Mouse (Mus musculus): ENCODE results near the gene C1qc.
A peak's percentile ranks its signal among the peaks of the same experiment; 100 is the strongest.

C1qc gene

DNA sequence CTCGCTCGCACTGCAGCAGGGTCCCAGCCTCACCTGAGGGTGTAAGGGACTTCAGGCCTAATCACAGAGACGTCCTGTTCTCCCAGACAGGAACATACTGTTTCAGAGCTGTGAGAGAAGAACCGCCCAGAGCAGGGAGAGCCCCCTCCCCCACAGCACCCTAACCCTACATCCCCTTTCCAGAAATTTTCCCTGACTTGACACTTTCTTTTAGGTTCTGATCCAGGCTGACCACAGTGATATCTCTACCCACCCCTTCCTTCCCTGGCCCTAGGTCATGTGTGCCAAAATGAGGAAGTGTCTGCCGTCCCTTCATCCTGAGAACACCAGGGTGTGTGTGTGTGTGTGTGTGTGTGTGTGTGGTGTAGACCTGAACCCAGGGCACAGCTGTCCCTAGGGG lies at the start of gene C1qc:
TSS of gene C1qc (minus strand) at position 255 of the 400 bp plus-strand sequence.
- DNase-seq (ENCODE audit: low read depth, low spot score) = no peak

DNA sequence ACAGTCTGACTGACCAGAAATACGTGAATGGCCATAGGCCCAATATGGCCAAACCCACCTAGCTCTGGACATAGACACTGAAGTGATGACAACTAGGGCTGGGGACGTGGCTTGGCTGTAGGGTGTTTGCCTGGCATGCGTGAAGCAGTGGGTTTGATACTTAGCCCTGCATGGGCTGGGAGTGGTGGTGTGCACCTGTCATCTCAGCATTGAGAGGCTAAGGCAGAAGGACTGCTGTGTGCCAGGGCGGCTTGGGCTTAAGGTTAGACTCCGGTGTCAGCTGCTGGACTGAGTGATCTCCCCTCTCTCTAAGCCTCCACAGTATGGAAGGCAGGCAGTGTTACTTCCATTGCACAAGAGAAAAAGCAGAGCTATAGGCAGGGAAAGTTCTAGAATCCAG lies 45.1 kb upstream of the C1qc start:
- DNase-seq (ENCODE audit: low read depth, low spot score) = no peak

DNA sequence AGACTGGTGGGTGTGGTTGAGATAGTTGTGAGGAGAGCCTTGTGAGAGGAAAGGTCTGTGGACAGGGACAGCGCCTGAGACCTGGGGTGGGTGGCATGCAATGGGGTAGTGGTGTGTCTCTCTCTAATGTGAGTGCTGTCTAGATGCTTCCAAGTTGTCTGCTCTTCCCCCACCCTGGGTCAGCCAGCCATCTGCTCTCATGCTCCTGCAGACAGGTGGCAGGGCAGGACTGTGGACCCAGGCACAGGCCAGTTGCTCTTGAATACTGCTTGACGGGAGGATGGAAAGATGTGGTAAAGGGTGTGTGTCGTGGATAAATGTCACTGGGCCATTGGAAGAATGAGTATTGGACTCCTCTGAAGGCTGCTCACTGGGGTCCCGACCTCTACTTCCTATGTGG lies 44.5 kb upstream of the C1qc start:
- DNase-seq (ENCODE audit: low read depth, low spot score) = no peak

DNA sequence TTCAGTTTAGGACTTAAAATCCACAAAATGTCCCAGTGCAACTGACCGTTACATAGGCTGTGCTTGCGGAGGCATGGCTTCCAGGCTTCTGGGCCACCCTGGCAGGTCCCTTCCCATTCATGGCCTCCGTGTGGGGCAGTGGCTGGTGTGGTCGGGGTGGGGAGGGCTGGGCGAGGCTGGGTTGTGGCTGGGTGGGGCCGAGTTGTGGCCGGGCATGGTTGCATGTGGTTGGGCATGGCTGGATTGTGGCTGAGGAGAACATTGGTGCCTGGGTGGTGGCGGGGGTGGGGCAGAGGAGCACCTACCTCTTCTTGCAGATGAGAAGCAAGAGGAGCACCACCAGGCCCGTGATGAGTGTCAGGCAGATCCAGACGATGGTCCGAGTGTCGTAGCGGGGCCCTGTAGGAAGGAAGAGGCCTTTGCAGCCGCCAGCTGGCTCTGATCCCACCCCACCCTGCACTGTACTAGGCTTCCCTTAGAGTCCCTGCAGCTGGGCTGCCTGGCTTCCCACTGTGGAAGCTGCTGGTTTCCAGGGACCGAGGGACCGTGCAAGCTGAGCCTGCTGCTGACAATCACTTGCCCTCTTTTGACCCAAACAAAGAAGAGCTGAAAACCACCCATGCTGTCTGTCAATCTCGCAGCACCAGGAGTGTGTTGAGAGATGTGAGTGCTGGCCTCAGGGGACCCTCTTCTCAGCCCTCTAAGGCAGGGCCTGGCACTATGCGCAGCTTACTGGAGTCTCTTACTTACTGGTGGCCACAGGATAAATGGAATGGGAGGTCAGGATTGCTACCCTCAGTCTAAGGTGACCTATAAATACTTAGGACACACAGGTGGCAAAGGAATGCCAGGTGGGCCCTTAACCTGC lies 42.1 kb upstream of the C1qc start:
- DNase-seq (ENCODE audit: low read depth, low spot score) = no peak

DNA sequence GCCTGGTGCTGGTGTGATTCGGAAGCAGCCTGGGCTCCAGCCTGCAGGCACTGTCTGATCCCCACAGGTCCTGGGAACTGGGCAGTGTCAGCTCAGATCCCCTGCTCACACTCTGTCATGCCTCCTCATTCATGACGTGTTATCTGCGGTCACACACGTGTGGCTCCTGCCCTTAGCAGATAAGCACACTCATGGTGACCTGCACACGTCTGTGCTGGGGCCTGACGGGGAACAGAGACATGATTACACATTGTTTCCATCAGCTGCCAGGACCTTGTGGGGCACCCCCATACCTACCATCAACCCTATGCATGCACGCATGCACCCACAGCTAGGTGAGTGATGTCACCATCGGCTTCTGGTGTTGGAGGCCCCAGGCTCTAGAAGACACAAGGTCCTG lies 37.6 kb upstream of the C1qc start:
- DNase-seq (ENCODE audit: low read depth, low spot score) = no peak

DNA sequence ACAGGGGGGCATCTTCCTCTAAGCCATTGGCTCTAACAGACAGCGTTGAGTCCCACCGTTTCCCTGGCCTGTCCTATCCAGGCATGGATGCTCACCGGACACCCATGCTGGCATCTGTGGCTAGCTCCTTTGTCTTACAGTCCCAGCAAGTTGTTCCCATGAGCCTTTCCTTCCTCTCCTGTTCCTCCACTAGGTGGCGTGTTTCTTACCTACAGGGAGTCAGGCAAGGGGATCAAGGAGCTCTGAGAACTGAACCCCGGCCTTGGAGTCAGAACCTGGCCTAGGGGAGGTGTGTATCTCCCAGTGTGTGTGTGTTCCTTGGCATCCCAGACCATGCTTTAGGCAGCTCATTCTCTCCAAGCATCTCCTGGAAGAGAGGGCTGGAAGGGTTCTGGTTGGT lies 36.1 kb upstream of the C1qc start:
- DNase-seq (ENCODE audit: low read depth, low spot score) = no peak

DNA sequence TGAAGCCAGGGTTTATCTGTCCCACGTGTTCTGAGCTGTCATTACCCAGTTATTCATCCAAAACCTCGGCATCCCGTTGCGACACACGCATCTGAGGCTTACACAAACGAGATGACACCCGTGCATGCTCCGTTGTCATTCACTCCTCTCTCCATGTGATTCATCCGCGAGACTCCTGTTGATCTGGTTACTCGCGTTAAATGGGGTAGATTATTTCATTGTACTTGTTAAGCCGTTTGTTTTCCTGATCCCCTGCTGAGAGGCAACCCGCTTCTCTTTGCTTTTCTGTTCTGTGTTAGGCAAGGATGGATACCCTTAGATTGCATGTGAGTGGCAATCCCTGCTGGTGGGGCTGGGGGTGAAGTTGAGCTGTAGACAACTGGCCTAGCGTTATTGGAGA lies 32.9 kb upstream of the C1qc start:
- no peak for DNase-seq (ENCODE audit: low read depth, low spot score)

DNA sequence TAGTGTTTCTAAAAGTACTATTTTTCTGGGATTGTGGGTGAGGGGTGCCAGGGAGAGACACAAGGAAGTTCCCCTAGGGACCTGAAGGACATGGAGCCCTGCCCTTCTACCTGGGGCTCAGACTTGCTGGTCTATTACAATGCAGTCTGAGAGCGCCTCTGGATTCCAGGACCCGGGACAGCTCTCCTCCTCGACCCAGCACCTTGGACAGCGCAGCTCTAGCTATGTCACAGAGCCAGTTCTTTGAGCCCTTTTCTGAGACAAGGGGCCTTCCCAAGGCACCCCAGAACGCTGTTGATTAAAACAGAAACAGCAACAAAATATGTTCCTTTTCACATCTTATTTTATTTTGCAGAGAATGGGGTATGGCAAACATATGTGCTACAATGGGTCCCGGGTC lies 31.7 kb upstream of the C1qc start:
- no peak for DNase-seq (ENCODE audit: low read depth, low spot score)

DNA sequence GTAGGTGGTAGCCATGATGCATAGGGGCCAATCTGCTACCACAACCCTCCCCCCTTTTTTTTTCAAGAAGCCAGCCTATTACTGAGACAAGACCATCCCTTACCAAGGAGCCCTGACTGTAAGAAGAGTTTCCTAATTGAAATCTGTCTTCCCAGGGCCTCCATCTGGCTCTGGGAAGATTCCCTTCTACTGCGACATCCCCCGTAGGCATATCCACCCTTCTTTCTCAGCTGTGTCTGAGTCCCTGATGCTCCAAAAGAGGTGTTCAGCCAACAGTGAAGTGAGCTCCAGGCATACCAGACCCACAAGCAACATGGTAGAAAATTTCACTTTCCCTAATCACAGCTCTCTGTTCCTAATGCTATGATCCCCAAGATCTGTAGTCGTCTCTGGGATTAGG lies 26.7 kb upstream of the C1qc start:
- DNase-seq (ENCODE audit: low read depth, low spot score) = no peak

DNA sequence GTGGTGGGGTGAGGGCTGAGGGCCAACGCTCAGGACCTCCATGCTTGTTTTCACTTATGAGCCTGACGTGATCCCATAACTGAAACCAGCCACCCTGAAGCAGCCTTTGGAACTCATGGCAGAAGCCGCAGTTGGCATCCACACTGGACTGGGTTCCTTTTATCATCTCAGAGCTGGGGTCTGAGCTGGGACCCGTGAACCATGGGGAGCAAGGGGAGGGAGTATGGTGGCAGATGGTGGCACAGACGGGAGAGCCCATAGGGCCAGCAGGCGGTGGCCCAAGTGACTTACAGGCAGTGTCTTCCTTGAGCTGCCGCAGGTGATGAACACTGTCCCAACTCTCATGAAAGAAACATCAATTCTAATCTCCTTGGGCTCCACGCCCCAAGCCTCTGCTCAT lies 26.0 kb upstream of the C1qc start:
- no peak for DNase-seq (ENCODE audit: low read depth, low spot score)

DNA sequence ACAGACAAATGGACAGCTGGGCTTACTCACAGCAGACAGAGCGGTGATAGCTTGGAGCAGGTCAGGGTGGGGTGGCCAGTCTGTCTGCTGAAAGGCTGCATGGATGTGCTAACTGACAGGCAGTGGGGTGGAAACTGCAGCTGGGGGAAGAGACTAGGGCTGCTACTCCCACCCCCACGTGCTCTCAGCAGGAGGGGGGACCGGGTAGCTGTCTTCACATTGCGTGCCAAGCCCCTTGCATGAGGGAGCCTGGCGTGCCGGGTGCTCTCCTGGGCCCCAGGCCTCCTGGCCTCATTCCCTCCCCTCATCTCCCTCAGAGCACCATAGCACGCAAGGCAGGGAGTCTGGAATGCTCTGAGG lies 24.3 kb upstream of the C1qc start:
- DNase-seq (ENCODE audit: low read depth, low spot score) = no peak

DNA sequence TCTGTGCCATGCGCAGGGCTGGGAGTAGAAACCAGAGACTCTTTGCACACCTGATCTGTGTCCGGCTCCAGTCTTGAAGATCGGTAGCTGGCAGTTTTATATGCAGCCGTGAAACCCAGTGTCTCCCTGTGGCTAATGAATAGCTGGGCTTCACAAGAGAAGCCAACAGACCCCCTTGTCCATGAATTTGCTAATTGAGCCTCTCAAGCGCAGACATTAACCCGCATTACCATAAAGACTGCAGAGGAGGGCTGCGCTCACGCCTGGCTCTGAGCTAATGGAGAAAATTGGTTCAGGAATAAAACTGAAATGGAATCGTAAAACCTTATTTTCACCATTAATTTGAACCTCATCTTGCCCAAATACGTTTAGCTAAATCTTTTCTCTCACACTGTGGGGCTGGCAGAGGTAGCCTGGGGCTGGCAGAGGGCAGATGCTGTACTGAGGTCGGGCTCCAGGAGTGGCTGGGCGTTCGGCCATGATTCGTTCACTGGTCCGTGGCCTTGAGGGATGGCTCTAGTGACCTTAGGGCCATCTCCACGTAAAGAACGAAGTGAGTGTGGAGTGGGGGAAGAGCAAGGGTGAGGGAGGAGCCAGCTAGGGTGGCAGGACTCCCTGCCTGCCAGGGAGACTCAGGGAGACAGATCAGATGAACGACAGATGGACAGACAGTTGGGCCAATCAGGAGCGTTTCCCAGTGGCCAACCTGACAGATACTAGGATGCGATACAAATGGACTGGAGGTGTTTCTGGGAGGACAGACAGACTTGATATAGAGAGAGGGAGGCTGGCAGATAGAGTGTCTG lies 23.7 kb upstream of the C1qc start:
- no peak for DNase-seq (ENCODE audit: low read depth, low spot score)

DNA sequence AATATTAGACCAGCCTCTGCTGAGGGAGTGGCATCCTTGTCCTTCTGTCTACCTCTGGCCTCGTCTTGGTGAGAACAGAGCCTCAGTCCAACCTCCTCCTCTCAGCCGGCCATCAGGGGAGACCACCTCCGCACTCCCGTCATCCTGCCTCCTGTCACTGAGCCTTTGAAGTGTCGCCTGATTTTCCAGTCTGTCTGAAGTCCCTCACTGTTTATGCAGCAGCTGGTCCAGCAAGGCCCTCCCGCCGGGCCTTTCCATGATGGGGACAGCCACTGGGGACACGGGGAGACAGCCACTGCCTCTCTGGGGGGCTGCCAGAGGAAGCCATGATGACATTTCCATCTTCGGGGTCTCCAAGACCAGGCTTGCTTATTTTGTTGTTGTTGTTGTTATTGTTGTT lies 20.0 kb upstream of the C1qc start:
- no peak for DNase-seq (ENCODE audit: low read depth, low spot score)

DNA sequence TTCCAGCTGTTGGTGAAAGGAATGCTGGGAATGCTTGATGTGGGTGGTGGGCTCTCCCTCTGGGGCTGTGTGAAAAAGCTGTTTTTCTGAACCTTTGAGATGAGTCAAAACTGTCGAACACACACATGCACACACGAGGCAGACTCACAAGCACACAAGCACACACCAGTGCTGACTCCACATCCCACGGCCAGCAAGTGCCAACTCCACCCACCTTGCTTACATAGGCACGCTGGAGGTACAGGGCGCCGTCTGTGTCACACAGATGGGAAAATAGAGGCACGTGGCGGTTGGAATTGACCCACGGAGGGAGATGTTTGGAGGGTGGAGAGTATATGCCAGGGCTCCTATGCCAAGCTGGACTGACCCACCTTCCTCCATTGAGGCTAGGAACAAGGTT lies 18.9 kb upstream of the C1qc start:
- DNase-seq (ENCODE audit: low read depth, low spot score) = no peak

DNA sequence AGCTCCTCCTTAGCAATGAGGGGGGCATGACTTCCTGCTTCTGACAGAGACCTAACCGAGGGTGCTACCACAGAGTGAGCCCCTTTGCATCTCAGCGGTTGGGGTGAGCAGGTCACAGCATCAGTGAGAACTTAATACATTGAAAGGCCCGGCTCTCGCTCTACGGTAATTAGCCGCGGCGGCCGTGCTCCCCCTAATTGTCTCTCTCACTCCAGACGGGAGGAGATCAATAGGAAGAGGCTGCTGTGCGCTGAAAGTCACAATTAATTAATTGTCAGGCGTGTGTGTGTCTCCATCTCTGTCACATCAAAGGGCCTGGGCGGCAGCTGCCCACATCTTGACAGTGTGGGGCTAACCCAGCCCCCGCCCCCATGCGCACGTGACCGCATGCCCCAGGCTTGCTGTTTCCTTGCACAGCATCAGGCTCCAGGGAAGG lies 18.4 kb upstream of the C1qc start:
- DNase-seq (ENCODE audit: low read depth, low spot score) = no peak

DNA sequence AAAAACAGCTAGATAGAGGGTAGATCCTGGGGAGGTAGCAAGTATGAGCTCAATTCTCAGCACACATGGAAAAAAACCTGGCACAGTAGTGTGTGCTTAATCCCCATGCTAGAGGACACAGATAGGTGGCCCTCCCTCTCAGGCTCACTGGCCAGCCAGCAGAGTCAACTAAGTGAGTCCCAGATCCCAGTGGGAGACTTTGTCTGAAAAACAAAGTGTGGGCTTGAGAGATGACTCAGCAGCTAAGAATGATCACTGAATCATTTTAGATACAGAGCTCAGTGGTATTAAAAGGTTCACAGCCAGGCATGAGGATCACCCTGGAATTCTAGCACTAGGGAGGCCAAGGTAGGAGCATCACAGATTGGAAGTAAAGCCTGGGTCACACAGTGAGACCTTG lies 14.9 kb upstream of the C1qc start:
- no peak for DNase-seq (ENCODE audit: low read depth, low spot score)

DNA sequence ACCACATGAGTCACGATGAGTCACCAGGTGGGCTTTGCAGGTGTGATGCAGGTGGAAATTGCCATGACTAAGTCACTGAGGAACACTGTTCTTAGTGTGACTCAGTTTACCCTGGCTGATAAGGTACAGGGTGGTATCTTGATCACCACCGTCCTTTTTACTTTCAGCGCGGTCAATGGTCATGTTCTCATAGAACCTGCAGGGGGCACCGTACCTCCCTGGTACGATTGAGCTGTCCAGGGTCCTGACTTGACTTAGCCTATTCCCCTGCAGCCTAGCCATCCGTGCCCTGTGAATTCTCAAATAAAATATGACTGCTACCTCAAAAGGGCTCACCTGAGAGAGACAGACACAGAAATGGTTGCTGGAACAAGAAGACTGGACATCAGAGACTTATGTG lies 14.2 kb upstream of the C1qc start:
- no peak for DNase-seq (ENCODE audit: low read depth, low spot score)

DNA sequence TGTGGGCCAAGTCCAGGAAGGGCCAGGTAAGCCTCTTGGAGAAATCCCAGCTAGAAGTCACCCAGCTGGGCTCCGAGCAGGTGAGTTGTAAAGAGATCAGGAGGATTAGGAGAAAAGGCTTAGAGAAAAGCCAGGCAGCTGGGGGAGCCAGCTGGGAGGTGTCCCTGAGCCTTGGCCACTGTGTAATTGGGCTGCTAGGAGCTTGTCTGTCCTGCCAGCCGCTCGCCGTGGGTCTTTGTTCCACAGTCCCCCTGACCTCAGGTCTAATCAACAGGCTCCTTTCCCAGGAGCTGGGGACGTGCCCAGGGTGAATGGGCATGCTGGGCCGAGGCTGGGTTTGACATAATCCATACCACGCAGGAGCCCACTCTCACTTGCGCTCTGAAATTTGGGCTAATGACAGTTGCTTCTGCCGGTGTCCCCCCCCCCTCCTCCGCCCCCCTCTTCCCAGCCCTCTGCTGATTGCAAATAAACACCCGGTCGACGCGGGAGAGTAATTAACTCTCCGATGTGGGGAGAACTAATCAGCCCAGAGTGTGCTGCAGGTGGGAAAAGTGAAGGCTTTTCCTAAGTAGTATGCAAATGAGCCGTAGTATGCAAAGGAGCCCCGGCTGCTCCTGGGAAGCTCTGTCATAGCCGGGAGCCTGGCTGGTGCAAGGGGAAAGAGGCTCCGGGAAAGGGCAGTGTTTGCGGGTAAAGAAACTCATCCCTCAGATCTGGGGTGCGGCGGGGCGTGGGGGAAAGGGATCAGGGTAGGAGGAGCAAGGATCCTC lies 12.1 kb upstream of the C1qc start:
- DNase-seq (ENCODE audit: low read depth, low spot score) = peak; percentile 73

DNA sequence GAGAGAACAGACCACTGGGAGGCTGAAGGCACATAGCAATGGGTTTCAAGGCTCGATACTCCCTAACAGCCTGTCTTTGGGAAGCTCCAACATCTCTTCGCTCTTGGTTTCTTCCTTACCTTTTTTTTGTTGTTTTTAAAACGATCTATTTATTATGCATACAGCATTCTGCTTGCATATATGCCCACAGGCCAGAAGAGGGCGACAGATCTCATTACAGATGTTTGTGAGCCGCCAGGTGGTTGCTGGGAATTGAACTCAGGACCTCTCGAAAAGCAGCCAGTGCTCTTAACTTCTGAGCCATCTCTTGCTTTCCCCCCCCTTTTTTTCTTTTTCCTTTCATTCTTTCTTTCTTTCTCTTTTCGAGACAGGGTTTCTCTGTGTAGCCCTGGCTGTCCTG lies 6.3 kb upstream of the C1qc start:
- DNase-seq (ENCODE audit: low read depth, low spot score) = no peak

DNA sequence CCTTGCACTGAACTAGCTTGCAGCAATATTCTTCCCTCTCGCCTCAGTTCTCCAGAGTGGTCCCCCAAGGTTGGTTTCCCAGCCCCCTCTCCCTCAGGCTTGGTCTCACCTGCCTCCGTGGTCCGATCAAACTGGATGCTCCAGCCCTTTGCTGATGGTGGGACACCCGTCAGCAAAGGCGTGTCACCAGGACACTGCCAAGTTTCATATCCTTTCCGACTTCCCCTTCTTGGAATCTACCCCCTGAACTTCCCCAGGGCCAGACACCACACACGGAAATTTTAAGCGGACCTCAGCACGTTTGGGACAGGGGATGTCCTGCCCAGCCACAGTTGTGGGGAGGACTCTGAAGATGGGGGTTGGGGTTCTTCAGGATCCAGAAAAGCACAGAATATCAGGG lies 5.8 kb upstream of the C1qc start, which contains the start of gene C1qa:
TSS of gene C1qa (minus strand) at position 167 of the 400 bp plus-strand sequence.
- DNase-seq (ENCODE audit: low read depth, low spot score) = no peak

DNA sequence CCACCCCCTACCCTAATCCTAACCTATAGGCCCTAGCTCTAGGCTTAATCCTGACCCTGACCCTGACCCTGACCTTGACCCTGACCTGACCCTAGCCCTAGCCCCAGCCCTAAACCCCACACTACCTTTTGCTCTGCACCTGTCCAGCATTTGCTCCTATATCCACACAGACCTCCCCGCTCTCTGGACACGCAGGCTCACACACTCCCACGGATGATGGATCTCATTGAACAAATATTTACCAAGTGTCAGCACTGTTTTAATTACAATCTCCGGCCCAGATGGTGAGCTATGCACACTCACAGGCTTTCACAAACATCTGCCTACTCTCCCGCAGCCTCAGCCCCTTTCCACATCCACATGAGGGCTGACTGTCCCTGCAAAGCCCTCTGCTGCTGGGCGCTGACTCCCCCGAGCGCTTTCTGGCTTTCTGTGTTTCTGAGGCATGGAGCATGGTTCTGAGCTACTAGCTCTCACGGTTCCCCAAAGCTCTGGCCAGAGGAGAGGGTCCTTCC lies 5.3 kb upstream of the C1qc start:
- no peak for DNase-seq (ENCODE audit: low read depth, low spot score)

DNA sequence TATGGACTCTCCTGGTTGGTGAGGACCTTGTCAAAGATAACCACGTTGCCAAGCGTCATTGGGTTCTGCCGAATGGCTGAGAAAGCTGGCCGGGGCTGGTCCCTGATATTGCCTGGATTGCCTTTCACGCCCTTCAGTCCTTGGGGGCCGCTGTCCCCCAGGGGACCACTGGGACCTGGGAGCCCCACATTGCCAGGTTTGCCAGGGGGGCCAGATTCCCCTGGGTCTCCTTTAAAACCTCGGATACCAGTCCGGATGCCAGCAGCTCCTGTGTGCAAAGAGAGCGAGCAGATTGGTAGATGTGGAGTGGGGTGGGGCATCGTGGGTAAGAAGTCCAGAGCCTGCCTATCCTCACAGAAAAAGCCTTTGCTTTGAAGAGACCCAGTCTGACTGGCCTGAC lies 3.6 kb upstream of the C1qc start:
- no peak for DNase-seq (ENCODE audit: low read depth, low spot score)
